Mouse (Mus musculus) c-Kit-negative CD71-positive TER-119-positive erythroid progenitor cells, embryonic 14.5 days (primary cell): Measurements from ENCODE around the gene Acbd4.

Source experiments
- DNase-seq: peaks from one replicate; pipeline ENCODE4 v3.0.0-alpha.2; 2013; ENCODE audit warnings: low read depth, low spot score

Gene Acbd4

DNA sequence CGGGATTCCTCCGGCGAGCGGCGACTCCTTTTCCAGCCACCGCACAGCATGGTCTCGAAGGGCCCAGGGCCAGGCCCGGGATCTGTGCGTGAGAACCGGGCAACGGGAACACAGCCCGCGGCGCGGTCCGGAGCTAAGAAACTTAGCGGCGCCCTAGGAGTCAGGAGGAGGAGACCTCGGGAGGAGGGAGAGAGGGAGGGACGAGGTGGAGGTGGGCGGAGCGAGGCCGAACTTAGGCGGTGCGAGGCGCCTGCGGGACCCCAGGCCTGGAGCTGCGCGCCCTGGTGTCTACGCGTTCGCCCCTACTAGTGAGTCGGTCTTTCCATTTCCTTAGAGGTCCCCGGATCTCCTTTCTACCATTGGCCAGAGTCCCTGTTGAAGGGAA, at the start of gene Acbd4, which contains the start of gene Plcd3:
Gene Acbd4, plus strand, starts transcription at position 202 of the 385 bp plus-strand sequence.
Gene Plcd3, minus strand, starts transcription at position 178 of the 385 bp plus-strand sequence.
- peak; percentile 56 for DNase-seq

- DNase-seq: no peak
Observed at GRCm38 (mm10) chr11:103052078-103052477, 49.4 kb upstream of the Acbd4 start.

- DNase-seq: no peak
Observed at GRCm38 (mm10) chr11:103053191-103054076, 48.0 kb upstream of the Acbd4 start.

- peak; percentile 64 for DNase-seq
Observed at GRCm38 (mm10) chr11:103054798-103055197, 46.7 kb upstream of the Acbd4 start.

DNA sequence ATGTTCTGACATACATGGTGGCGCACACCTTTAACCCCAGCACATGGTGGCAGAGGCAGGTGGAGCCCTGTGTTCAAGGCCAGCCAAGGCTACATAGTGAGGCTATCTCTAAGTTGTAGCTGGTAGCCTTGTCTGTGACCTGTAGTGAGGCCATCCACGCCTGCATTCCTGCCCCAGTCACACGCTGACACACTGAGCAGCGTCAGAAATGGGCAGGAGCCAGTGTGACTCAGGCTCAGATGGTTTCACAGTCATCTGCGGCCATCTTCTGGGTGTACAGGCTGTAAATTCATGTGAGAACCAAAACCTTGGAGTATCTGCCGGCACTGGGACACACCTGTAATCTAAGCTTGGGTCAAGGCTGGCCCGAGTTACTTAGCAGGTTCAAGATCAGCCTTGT, 44.8 kb upstream of the Acbd4 start:
- no peak for DNase-seq

DNA sequence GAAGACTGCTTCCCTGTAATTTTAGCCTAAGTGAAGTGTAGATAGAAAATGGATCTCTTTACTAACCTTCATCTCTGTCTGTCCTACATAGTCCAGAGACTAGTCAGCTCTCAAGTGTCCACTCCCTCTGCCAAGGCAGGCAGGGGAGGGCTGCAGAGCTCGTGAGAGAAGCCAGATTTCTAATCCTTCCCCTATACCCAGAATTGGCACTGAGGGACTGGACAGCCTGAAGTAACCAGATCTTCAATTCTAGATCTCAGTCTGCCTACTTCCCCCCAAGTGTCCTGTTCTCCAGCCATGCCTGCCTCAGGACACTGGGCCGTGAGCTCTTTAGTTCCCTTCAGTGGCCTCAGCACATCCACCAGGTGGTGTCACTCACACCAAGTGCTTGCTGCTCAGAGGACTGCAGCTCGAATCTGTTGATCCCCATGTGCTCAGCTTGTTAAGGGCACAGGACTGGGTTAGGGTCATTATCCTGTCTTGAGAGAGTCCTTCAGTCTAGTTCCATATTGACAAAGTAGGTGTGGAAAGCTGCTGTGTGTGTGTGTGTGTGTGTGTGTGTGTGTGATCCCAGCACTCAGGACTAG, 42.9 kb upstream of the Acbd4 start:
- no peak for DNase-seq

- DNase-seq: no peak
Observed at GRCm38 (mm10) chr11:103066191-103067050, 35.1 kb upstream of the Acbd4 start.

- DNase-seq: no peak
Observed at GRCm38 (mm10) chr11:103067051-103067361, 34.5 kb upstream of the Acbd4 start.

- no peak for DNase-seq
Observed at GRCm38 (mm10) chr11:103067457-103068001, 34.0 kb upstream of the Acbd4 start.

GRCm38 (mm10) chr11:103068272-103068671, 33.2 kb upstream of the Acbd4 start:
- no peak for DNase-seq

GRCm38 (mm10) chr11:103068884-103069283, 32.6 kb upstream of the Acbd4 start:
- DNase-seq: no peak

- no peak for DNase-seq
Observed at GRCm38 (mm10) chr11:103069731-103070130, 31.8 kb upstream of the Acbd4 start.

GRCm38 (mm10) chr11:103070322-103070880, 31.1 kb upstream of the Acbd4 start:
- no peak for DNase-seq

DNA sequence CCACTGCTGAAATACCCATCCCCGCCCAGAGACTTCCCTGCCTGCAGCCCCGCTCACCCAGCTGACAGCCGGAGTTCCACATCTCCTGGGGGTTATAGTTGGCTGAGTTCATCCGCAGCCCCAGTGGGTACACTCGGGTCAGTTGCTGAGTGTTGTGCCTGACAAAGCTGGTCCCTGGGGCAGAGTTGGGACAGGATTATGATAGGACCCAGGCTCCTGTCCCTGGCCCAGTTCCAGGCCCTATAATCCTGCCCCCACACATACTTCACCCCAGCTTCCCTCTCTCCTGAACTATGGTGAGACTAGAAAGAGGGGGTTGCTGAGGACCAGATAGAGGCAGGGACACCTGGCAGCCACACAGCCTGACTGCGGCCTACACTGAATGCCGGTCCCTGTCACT, 27.8 kb upstream of the Acbd4 start:
- DNase-seq: no peak

GRCm38 (mm10) chr11:103074121-103074650, 27.3 kb upstream of the Acbd4 start:
- no peak for DNase-seq

GRCm38 (mm10) chr11:103074796-103075323, 26.6 kb upstream of the Acbd4 start:
- DNase-seq: no peak

DNA sequence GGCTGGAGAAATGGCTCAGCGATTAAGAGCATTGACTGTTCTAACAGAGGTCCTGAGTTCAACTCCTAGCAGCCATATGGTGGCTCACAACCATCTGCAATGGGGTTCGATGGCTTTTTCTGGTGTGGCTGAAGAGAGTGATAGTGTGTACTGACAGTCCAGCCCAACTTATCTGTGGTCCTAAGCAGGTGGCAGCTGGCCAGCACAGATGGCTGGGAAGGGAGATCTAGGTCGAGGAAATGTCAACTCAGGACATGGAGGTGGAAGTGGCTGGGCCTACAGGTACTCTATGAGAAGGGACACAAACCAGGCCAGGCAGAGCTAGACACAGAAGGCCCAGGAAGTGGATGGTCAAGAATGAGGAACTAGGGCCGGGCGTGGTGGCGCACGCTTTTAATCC, 25.5 kb upstream of the Acbd4 start:
- no peak for DNase-seq

DNA sequence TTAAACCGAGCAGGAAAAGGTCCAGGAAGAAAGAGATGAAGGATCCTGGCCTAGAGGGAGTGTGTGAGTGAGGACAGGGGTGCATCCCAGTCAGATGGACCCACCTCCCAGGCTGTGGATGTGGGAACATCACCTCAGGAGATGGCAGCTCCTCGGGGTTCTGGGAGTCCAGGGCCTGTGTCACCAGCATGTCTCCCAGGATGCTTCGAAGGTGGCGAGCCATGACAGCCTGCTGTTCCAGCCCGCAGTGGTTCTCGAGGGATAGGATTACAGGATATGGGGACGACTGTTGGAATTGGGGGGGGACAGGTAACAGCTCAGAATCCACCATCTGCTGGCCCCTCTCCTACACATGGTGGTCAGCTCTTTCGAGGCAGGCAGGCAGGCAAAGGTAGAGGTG, 24.9 kb upstream of the Acbd4 start:
- DNase-seq: no peak

DNA sequence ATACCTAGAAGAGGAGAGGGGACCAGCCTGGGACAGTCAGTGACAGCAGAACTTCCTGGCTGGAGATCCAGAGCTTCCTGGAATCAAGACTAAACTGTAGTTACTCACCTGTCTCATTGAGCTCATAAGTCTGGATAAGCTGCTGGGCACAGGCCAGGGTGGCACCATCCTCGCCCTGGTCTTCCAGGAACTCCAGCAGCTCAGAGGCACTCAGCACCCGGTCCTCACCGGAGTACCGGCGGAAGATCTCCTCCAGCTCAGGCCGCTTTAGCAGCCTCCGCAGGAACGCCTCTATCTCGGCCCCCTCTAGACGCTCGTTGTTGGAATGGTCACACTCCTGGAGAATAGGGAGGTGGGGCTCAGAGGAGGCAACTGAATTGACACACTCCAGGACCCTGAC, 23.4 kb upstream of the Acbd4 start:
- no peak for DNase-seq

DNA sequence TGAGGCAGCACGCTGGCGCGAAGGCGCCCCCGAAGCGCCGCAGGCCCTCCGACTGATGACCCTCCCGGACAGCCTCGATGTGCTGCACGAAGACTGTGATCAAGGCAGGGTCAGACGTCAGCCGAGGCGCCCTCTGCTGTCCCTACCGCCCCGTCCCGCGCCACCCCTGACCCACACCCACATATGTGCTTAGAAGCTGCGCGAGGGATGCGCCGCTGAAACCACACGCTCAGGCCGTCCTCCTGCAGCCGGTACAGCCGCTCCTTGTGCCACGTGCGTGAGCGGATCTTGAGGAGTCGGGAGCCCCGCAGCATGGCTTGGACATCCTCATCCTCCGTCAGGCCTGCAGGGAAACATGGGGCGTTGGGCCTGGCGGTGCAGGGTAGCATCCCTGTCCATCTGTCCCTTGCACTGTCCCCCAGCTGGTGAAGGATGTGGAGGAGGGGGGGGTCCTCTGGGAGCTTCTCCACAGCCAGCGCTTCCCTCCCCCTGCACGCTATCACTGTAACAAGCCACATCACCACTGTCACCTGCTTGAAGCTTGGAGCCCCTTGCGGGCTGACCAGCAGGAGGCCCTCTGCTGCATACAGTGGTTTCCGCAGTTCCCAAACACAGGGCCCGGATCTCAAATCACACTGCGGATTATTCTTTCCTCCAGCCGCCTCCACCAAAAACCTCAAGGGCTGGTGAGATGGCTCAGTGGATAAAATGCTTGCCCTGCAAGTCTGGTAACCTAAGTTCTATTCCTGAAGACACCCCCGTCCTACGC, 21.0 kb upstream of the Acbd4 start:
- no peak for DNase-seq
